Mouse (Mus musculus) lung, postnatal 0 days (tissue): ENCODE data around the gene Cdk17. TPM values are rescaled to one million over a fixed set of nuclear protein-coding genes. Genes with fewer than 3 reads are reported as not detected.
A peak's percentile ranks its signal among the peaks of the same experiment; 100 is the strongest.

Experiments
- ATAC-seq: fragments of 200-750 bp; cut with Nextera tagmentation; 2 replicates; pipeline ENCODE4 v1.8.0; 2017; ENCODE audit warnings: moderate library complexity
- DNase-seq: peaks from one replicate; pipeline ENCODE4 v3.0.0-alpha.2; 2016; ENCODE audit warnings: low spot score
- H3K27ac ChIP-seq: fragments of 300-500 bp; sonication (generic); 2 replicates; pipeline ENCODE4 v1.5.1; 2014; ENCODE audit warnings: antibody characterized with exemption, mild to moderate bottlenecking, low read length, mixed read lengths
- H3K27me3 ChIP-seq: fragments of 300-500 bp; sonication (generic); replicated peaks from 2 replicates; pipeline ENCODE4 v1.6.1; 2014; ENCODE audit warnings: low read length, mixed read lengths; ENCODE audit not compliant: insufficient read depth
- H3K36me3 ChIP-seq: fragments of 300-500 bp; sonication (generic); 2 replicates; pipeline ENCODE4 v1.6.1; 2014; ENCODE audit warnings: low read length, mixed read lengths; ENCODE audit not compliant: insufficient read depth
- H3K4me1 ChIP-seq: fragments of 300-500 bp; sonication (generic); 2 replicates; pipeline ENCODE4 v1.6.1; 2014; ENCODE audit warnings: antibody characterized with exemption, low read depth, low read length, mixed read lengths; ENCODE audit not compliant: insufficient read depth
- H3K4me2 ChIP-seq: fragments of 300-500 bp; sonication (generic); replicated peaks from 2 replicates; pipeline ENCODE4 v1.6.1; 2014; ENCODE audit warnings: low read depth, mild to moderate bottlenecking, low read length, moderate library complexity, mixed read lengths
- H3K4me3 ChIP-seq: fragments of 300-500 bp; sonication (generic); 2 replicates; pipeline ENCODE4 v1.5.1; 2014; ENCODE audit warnings: low read depth, low read length
- H3K9ac ChIP-seq: fragments of 300-500 bp; sonication (generic); replicated peaks from 2 replicates; pipeline ENCODE4 v1.6.1; 2014; ENCODE audit warnings: low read depth, mild to moderate bottlenecking
- H3K9me3 ChIP-seq: fragments of 300-500 bp; sonication (generic); 2 replicates; pipeline ENCODE4 v1.6.1; 2016; ENCODE audit warnings: low read length, mixed read lengths
- CTCF ChIP-seq: IDR thresholded peaks from 2 replicates; pipeline ENCODE4 v1.5.1; 2016; ENCODE audit warnings: antibody characterized with exemption, mild to moderate bottlenecking
- EP300 ChIP-seq: IDR thresholded peaks from 2 replicates; pipeline ENCODE4 v1.6.1; 2016; ENCODE audit warnings: antibody characterized with exemption, mild to moderate bottlenecking, control low read depth
- WGBS: fragments of 180-500 bp; shearing (Covaris S2); extraction: QIAGEN DNeasy Blood & Tissue Kit; methylation state at CpG from one replicate; pipeline ENCODE4 v1.1.7; 2014; 5-methylcytosine and 5-hydroxymethylcytosine counted together
- polyA plus RNA-seq: library from polyadenylated mRNA; unstranded; fragments of >200 nt; fragmentation: Nextera tagmentation; extraction: Ambion mirVana; gene quantifications from 2 replicates; pipeline ENCODE4 v1.2.1, GENCODE M21; 2015

The Cdk17 gene
- polyA plus RNA-seq, 1 experiment from 2014 or later = 12.6 TPM

GRCm38 (mm10) chr10:93163711-93164488, 3.2 kb downstream of the Cdk17 start:
- H3K4me2 ChIP-seq = no peak overlapping the region
- H3K9me3 ChIP-seq = no peaks in the 10 kb centered on the region
- ATAC-seq = no peak
- H3K36me3 ChIP-seq = no peaks in the 10 kb centered on the region
- H3K9ac ChIP-seq = no peak overlapping the region
- no peak overlapping the region for H3K4me3 ChIP-seq
- no peak overlapping the region for H3K27ac ChIP-seq
- DNase-seq = no peak
- TF ChIP-seq CTCF (no peak), EP300 (no peak)
- peaks cover 10% of the 10 kb centered on the region; the same call in 1 of the 2 replicates for H3K4me1 ChIP-seq
- H3K27me3 ChIP-seq = no peaks in the 10 kb centered on the region
- WGBS = 61% methylated on average over 6 of the region's 6 CpGs

GRCm38 (mm10) chr10:93165416-93166381, 5.0 kb downstream of the Cdk17 start:
- TF ChIP-seq EP300 (no peak), CTCF (no peak)
- no peaks in the 10 kb centered on the region for H3K36me3 ChIP-seq
- DNase-seq (peak; percentile 56), ATAC-seq (no peak)
- no peaks in the 10 kb centered on the region for H3K9me3 ChIP-seq
- H3K4me2 ChIP-seq = peak overlapping the region; percentile 33
- H3K27ac ChIP-seq = peak overlapping the region; percentile 74
- H3K27me3 ChIP-seq = no peaks in the 10 kb centered on the region
- no peak overlapping the region; the same call in 1 of the 2 replicates for H3K9ac ChIP-seq
- H3K4me1 ChIP-seq = peaks cover 10% of the 10 kb centered on the region; the same call in 1 of the 2 replicates
- WGBS = 22% methylated on average over 14 of the region's 14 CpGs
- H3K4me3 ChIP-seq = no peak overlapping the region; the same call in 1 of the 2 replicates

- TF ChIP-seq EP300 = no peak
- TF ChIP-seq CTCF = no peak
- Histone ChIP-seq H3K4me2 (peak overlapping the region; percentile 33), H3K4me1 (peaks cover 10% of the 10 kb centered on the region; the same call in 1 of the 2 replicates), H3K4me3 (no peak overlapping the region; the same call in 1 of the 2 replicates), H3K36me3 (no peaks in the 10 kb centered on the region), H3K9ac (no peak overlapping the region; the same call in 1 of the 2 replicates), H3K9me3 (no peaks in the 10 kb centered on the region), H3K27ac (peak overlapping the region; percentile 74), H3K27me3 (no peaks in the 10 kb centered on the region)
- DNase-seq (no peak), ATAC-seq (no peak)
- WGBS = 31% methylated on average over 5 of the region's 5 CpGs
Measured at GRCm38 (mm10) chr10:93166382-93166769, 5.7 kb downstream of the Cdk17 start.

- Histone ChIP-seq H3K4me1 (peaks cover 10% of the 10 kb centered on the region; the same call in 1 of the 2 replicates), H3K4me3 (no peak overlapping the region)
- WGBS = 50% methylated on average over 6 of the region's 6 CpGs
Measured at GRCm38 (mm10) chr10:93167311-93167710, 6.6 kb downstream of the Cdk17 start.

GRCm38 (mm10) chr10:93168067-93168466, 7.4 kb downstream of the Cdk17 start:
- H3K4me2 ChIP-seq = no peak overlapping the region
- no peak overlapping the region for H3K9ac ChIP-seq
- peak; percentile 66 for DNase-seq
- peaks cover 8% of the 10 kb centered on the region; the same call in 1 of the 2 replicates for H3K4me1 ChIP-seq
- peak; percentile 86 for ATAC-seq
- 24% methylated on average over 4 of the region's 4 CpGs for WGBS
- H3K9me3 ChIP-seq = no peaks in the 10 kb centered on the region
- no peaks in the 10 kb centered on the region for H3K27me3 ChIP-seq
- no peak for TF ChIP-seq EP300
- no peak for TF ChIP-seq CTCF
- peak overlapping the region; percentile 39; the same call in 1 of the 2 replicates for H3K27ac ChIP-seq
- no peak overlapping the region for H3K4me3 ChIP-seq
- H3K36me3 ChIP-seq = no peaks in the 10 kb centered on the region

More at GRCm38 (mm10) chr10:93167311-93167710, 6.6 kb downstream of the Cdk17 start:
- no peak overlapping the region for H3K9ac ChIP-seq
- H3K27me3 ChIP-seq = no peaks in the 10 kb centered on the region
- H3K36me3 ChIP-seq = no peaks in the 10 kb centered on the region
- no peaks in the 10 kb centered on the region for H3K9me3 ChIP-seq
- H3K27ac ChIP-seq = no peak overlapping the region
- ATAC-seq (no peak), DNase-seq (no peak)
- H3K4me2 ChIP-seq = no peak overlapping the region
- TF ChIP-seq CTCF = no peak
- TF ChIP-seq EP300 = no peak
